Mouse (Mus musculus) E14TG2a.4 (cell line): ENCODE data around the gene Pid1.

Experiments
- CTCF ChIP-seq: conservative IDR thresholded peaks from 2 replicates; pipeline ENCODE4 v1.5.1; 2014; ENCODE audit warnings: low read length
- NANOG ChIP-seq: IDR thresholded peaks from 2 replicates; pipeline ENCODE4 v1.6.1; 2014; ENCODE audit warnings: borderline replicate concordance, low read length, mixed read lengths
- POU5F1 ChIP-seq: IDR thresholded peaks from 2 replicates; pipeline ENCODE4 v1.6.1; 2014; ENCODE audit warnings: low read length, borderline replicate concordance

DNA sequence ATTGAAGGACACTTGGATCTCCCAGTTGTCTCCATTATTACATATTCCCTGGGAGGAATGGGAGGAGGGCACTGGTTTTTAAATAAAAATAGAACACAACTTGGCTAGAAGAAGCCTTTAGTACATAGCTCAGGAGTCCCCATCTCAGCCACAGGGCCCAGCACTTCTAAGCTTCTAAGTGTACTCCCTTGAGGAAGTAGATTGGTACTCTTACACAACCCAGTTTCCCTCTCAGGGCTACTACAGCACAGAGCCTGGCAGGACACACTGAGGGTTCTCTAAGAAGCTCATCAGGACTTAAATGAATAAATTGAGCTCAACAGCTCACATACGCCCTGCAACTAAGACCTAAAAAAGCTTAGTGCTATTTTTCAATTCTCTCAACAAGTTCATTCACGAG lies 165.1 kb downstream of the Pid1 start:
- TF ChIP-seq CTCF (no peak), NANOG (no peak), POU5F1 (no peak)
